Mouse (Mus musculus): ENCODE data around the gene Rab25. TPM values are rescaled to one million over a fixed set of nuclear protein-coding genes. Genes with fewer than 3 reads are reported as not detected.

Gene Rab25
- total RNA-seq, 2 experiments from 2014 or later: not detected

GRCm38 (mm10) chr3:88509250-88509649, 38.9 kb downstream of the Rab25 start:
- DNase-seq (ENCODE audit: extremely low spot score in 1 of 2, low spot score in 1 of 2): no peak

- DNase-seq (ENCODE audit: extremely low spot score in 1 of 2, low spot score in 1 of 2): no peak
These were observed 42.3 kb downstream of the Rab25 start for GRCm38 (mm10) chr3:88505765-88506164.

GRCm38 (mm10) chr3:88505081-88505480, 43.0 kb downstream of the Rab25 start:
- no peak for DNase-seq (ENCODE audit: extremely low spot score in 1 of 2, low spot score in 1 of 2)

- DNase-seq (ENCODE audit: extremely low spot score in 1 of 2, low spot score in 1 of 2): no peak
These were observed 44.0 kb downstream of the Rab25 start for GRCm38 (mm10) chr3:88503881-88504746.

- no peak for DNase-seq (ENCODE audit: extremely low spot score in 1 of 2, low spot score in 1 of 2)
These were observed 44.6 kb downstream of the Rab25 start for GRCm38 (mm10) chr3:88503505-88503863.

- DNase-seq (ENCODE audit: extremely low spot score in 1 of 2, low spot score in 1 of 2): peak; percentile 82 to 85
These were observed 45.2 kb downstream of the Rab25 start for GRCm38 (mm10) chr3:88502641-88503504.

- no peak for DNase-seq (ENCODE audit: extremely low spot score in 1 of 2, low spot score in 1 of 2)
These were observed 46.0 kb downstream of the Rab25 start for GRCm38 (mm10) chr3:88502031-88502571.

GRCm38 (mm10) chr3:88501366-88502030, 46.6 kb downstream of the Rab25 start:
- DNase-seq (ENCODE audit: extremely low spot score in 1 of 2, low spot score in 1 of 2): no peak

GRCm38 (mm10) chr3:88500655-88501365, 47.3 kb downstream of the Rab25 start:
- no peak for DNase-seq (ENCODE audit: extremely low spot score in 1 of 2, low spot score in 1 of 2)

GRCm38 (mm10) chr3:88500087-88500486, 48.0 kb downstream of the Rab25 start:
- no peak for DNase-seq (ENCODE audit: extremely low spot score in 1 of 2, low spot score in 1 of 2)

GRCm38 (mm10) chr3:88499580-88499979, 48.5 kb downstream of the Rab25 start:
- no peak for DNase-seq (ENCODE audit: extremely low spot score in 1 of 2, low spot score in 1 of 2)

GRCm38 (mm10) chr3:88495741-88496415, 52.2 kb downstream of the Rab25 start:
- no peak for DNase-seq (ENCODE audit: extremely low spot score in 1 of 2, low spot score in 1 of 2)

- DNase-seq (ENCODE audit: extremely low spot score in 1 of 2, low spot score in 1 of 2): no peak
These were observed 53.1 kb downstream of the Rab25 start for GRCm38 (mm10) chr3:88494836-88495628.

- DNase-seq (ENCODE audit: extremely low spot score in 1 of 2, low spot score in 1 of 2): no peak
These were observed 54.2 kb downstream of the Rab25 start for GRCm38 (mm10) chr3:88493706-88494582.

All from layer of hippocampus, postnatal 25 days (tissue).